10 mouse cellular contexts compared by ENCODE assay signal in the genomic region with DNA sequence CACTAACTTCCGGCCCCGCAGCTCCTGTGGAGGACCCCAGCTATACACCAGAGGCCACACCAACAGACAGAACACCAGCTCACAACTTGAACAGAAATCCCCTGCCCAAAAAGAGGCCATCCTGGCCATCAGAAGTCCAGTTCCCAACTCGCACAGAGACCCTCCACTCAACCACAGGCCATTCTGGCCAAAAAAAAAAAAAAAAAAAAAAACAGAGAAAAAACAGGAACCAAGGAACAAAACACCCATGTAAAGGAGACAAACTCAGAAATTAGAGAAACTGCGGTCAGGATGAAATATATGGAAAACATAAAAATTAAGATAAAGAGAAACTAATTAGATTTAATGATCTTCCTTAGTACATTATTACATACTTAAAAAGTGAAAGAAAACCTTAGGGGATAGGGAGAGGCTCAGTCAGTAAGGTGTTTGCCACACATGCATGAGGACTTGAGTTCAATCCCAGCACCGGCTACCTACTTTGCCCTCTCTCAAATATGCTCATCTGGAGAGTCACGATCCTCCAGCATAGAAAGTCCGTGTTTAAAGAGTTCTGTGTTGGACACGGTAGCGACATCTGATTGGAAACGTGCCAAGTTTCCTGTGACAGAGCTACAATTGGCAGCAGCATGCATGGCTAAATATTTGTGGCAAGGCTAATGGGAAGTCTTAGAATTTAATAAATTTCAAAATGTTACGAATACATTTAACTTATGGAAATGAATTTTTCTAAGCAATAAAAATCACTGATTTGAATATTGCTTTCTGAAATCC. TPM values are rescaled to one million over a fixed set of nuclear protein-coding genes. Genes with fewer than 3 reads are reported as not detected.
DNase-seq lines count a peak whose midpoint lies in the region; ATAC-seq and TF ChIP-seq lines count a peak whose summit lies in the region.
"Had no signal": no experiment of that assay in that cellular context is flagged by ENCODE, and none has a peak within 500 bp of the region (broad histone marks: within the 10 kb centered on the region; RNA-seq: fewer than 3 reads in every experiment).

No protein-coding gene starts in this region.

- H3K9me3 ChIP-seq in midbrain, embryonic 14.5 days (ENCODE audit: control insufficient read depth, low read length), result no peaks in the 10 kb centered on the region
- no peaks in the 10 kb centered on the region for H3K9me3 ChIP-seq in midbrain, embryonic 16.5 days (replicated peaks; ENCODE audit: control insufficient read depth, low read length, poor library complexity, severe bottlenecking)
- no peaks in the 10 kb centered on the region for H3K9me3 ChIP-seq in heart, postnatal 0 days (replicated peaks; ENCODE audit: control insufficient read depth, low read length)
- H3K9me3 ChIP-seq in midbrain, embryonic 11.5 days (ENCODE audit: control insufficient read depth, low read length), result no peaks in the 10 kb centered on the region
- H3K9me3 ChIP-seq: G1E; midbrain, embryonic 10.5 days had no signal

- no peak overlapping the region for H3K4me2 ChIP-seq in midbrain, embryonic 14.5 days (ENCODE audit: low read length)
- no peak overlapping the region for H3K4me2 ChIP-seq in midbrain, embryonic 16.5 days (ENCODE audit: low read length)
- peak overlapping the region; percentile 37 for H3K4me2 ChIP-seq in heart, postnatal 0 days (ENCODE audit: low read depth, low read length)
- H3K4me2 ChIP-seq in midbrain, embryonic 11.5 days, result no peak overlapping the region

- 69% methylated on average over 11 of the region's 11 CpGs for WGBS in midbrain, embryonic 14.5 days
- 69% methylated on average over 11 of the region's 11 CpGs for WGBS in midbrain, embryonic 16.5 days
- WGBS in heart, postnatal 0 days, result 39% methylated on average over 11 of the region's 11 CpGs
- WGBS in midbrain, embryonic 11.5 days, result 88% methylated on average over 11 of the region's 11 CpGs

- TF ChIP-seq CTCF in heart, postnatal 0 days (IDR thresholded peaks at IDR 0.05; ENCODE audit: low read depth), result no peak

- no peaks in the 10 kb centered on the region for H3K4me1 ChIP-seq in midbrain, embryonic 14.5 days (ENCODE audit: control insufficient read depth, insufficient read depth, low read length)
- H3K4me1 ChIP-seq in midbrain, embryonic 16.5 days (ENCODE audit: control insufficient read depth, insufficient read depth, low read length), result no peaks in the 10 kb centered on the region
- H3K4me1 ChIP-seq in heart, postnatal 0 days (ENCODE audit: control insufficient read depth, insufficient read depth), result peaks cover 5% of the 10 kb centered on the region; the same call in 1 of the 2 replicates
- H3K4me1 ChIP-seq in midbrain, embryonic 11.5 days (ENCODE audit: control insufficient read depth, insufficient read depth, low read length), result no peaks in the 10 kb centered on the region
- H3K4me1 ChIP-seq: midbrain, embryonic 10.5 days had no signal

- H3K4me3 ChIP-seq in midbrain, embryonic 14.5 days (replicated peaks; ENCODE audit: low read depth, low read length), result no peak overlapping the region
- no peak overlapping the region for H3K4me3 ChIP-seq in midbrain, embryonic 16.5 days (ENCODE audit: low read depth, low read length)
- no peak overlapping the region for H3K4me3 ChIP-seq in heart, postnatal 0 days (ENCODE audit: low read depth, low read length)
- H3K4me3 ChIP-seq in midbrain, embryonic 11.5 days (ENCODE audit: low read depth, low read length), result no peak overlapping the region
- H3K4me3 ChIP-seq: midbrain, embryonic 10.5 days had no signal

- intact Hi-C loops in heart, postnatal 25 days (cut with DNase I), result no loop called here

- no peak for TF ChIP-seq EP300 in heart, postnatal 0 days (IDR thresholded peaks at IDR 0.05; ENCODE audit: low read depth)

- ATAC-seq in midbrain, embryonic 14.5 days (ENCODE audit: low FRiP score, low TSS enrichment), result no peak
- no peak for ATAC-seq in midbrain, embryonic 16.5 days
- no peak for ATAC-seq in heart, postnatal 0 days (ENCODE audit: insufficient read depth, low read depth)
- no peak for ATAC-seq in midbrain, embryonic 11.5 days (ENCODE audit: low FRiP score)

- H3K36me3 ChIP-seq in midbrain, embryonic 14.5 days (ENCODE audit: control insufficient read depth, insufficient read depth, low read length), result no peaks in the 10 kb centered on the region
- H3K36me3 ChIP-seq in midbrain, embryonic 16.5 days (ENCODE audit: control insufficient read depth, insufficient read depth, low read length), result no peaks in the 10 kb centered on the region
- no peaks in the 10 kb centered on the region for H3K36me3 ChIP-seq in heart, postnatal 0 days (replicated peaks; ENCODE audit: control insufficient read depth, insufficient read depth, low read length)
- no peaks in the 10 kb centered on the region for H3K36me3 ChIP-seq in splenic B cell, adult 2 months (ENCODE audit: control insufficient read depth, insufficient read depth, low read length, poor library complexity, severe bottlenecking)
- no peaks in the 10 kb centered on the region for H3K36me3 ChIP-seq in midbrain, embryonic 11.5 days (ENCODE audit: control insufficient read depth, insufficient read depth, low read length)
- H3K36me3 ChIP-seq: G1E; midbrain, embryonic 10.5 days had no signal

- peak; percentile 9 for DNase-seq in heart, adult 8-10 months (ENCODE audit: low spot score)
- DNase-seq in heart, postnatal 25 days (ENCODE audit: low spot score), result no peak
- peak; percentile 60 for DNase-seq in midbrain, embryonic 14.5 days
- peak; percentile 52 for DNase-seq in heart, postnatal 0 days (ENCODE audit: low spot score)
- DNase-seq in splenic B cell, adult 2 months (ENCODE audit: low read depth, low spot score), result peak; percentile 9
- no peak for DNase-seq in left cerebral cortex, adult 8-10 months (ENCODE audit: low spot score in 2 of 2)
- DNase-seq in midbrain, embryonic 11.5 days (ENCODE audit: low spot score, missing footprints), result no peak

- H3K27ac ChIP-seq in midbrain, embryonic 14.5 days (replicated peaks; ENCODE audit: low read depth, low read length), result no peak overlapping the region
- H3K27ac ChIP-seq in midbrain, embryonic 16.5 days (ENCODE audit: low read length), result no peak overlapping the region
- no peak overlapping the region for H3K27ac ChIP-seq in heart, postnatal 0 days (ENCODE audit: low read depth)
- H3K27ac ChIP-seq in midbrain, embryonic 11.5 days (ENCODE audit: low read depth, low read length), result no peak overlapping the region
- H3K27ac ChIP-seq: midbrain, embryonic 10.5 days had no signal

- H3K9ac ChIP-seq in midbrain, embryonic 14.5 days (replicated peaks; ENCODE audit: low read length), result no peak overlapping the region
- no peak overlapping the region for H3K9ac ChIP-seq in midbrain, embryonic 16.5 days (ENCODE audit: low read depth, low read length)
- H3K9ac ChIP-seq in heart, postnatal 0 days (replicated peaks; ENCODE audit: low read depth, low read length), result no peak overlapping the region
- no peak overlapping the region for H3K9ac ChIP-seq in midbrain, embryonic 11.5 days (ENCODE audit: low read length)

- H3K27me3 ChIP-seq in midbrain, embryonic 14.5 days (ENCODE audit: control insufficient read depth, insufficient read depth, low read length), result no peaks in the 10 kb centered on the region
- no peaks in the 10 kb centered on the region for H3K27me3 ChIP-seq in midbrain, embryonic 16.5 days (ENCODE audit: control insufficient read depth, insufficient read depth, low read depth, low read length)
- no peaks in the 10 kb centered on the region for H3K27me3 ChIP-seq in heart, postnatal 0 days (ENCODE audit: control insufficient read depth, insufficient read depth, low read length)
- no peaks in the 10 kb centered on the region for H3K27me3 ChIP-seq in splenic B cell, adult 2 months (ENCODE audit: control insufficient read depth, insufficient read depth, low read length, poor library complexity, severe bottlenecking)
- no peaks in the 10 kb centered on the region for H3K27me3 ChIP-seq in midbrain, embryonic 11.5 days (ENCODE audit: control insufficient read depth, insufficient read depth, low read length)

RNA-seq across cellular contexts. Expression of gene Pde7b, which starts 51.9 kb away (rescaled TPM):
- total RNA-seq in heart, adult 8-10 months (2022), result 10 to 100 TPM; 52.7 to 61.4 (median 57.3) TPM
- total RNA-seq in heart, postnatal 25 days (2021), result 10 to 100 TPM; 53.7 to 59.7 TPM
- polyA plus RNA-seq in midbrain, embryonic 14.5 days (2014; fragmentation: Nextera tagmentation; extraction: Ambion mirVana), result 1.9 and 2.0 TPM in 2 replicates
- polyA plus RNA-seq in midbrain, embryonic 16.5 days (2015; fragmentation: Nextera tagmentation; extraction: Ambion mirVana), result 2.3 and 4.1 TPM in 2 replicates
- 5.4 and 11.8 TPM in 2 replicates for total RNA-seq in heart, postnatal 0 days (2014; rRNA removed; ENCODE audit: low replicate concordance)
- polyA plus RNA-seq in heart, postnatal 0 days (2015; fragmentation: Nextera tagmentation; extraction: Ambion mirVana), result 4.6 and 5.0 TPM in 2 replicates
- 10 to 100 TPM; 72.5 to 93.8 (median 84.2) TPM for total RNA-seq in left cerebral cortex, adult 8-10 months (2022)
- polyA plus RNA-seq in midbrain, embryonic 11.5 days (2014; fragmentation: Nextera tagmentation; extraction: Ambion mirVana), result 1.1 and 1.6 TPM in 2 replicates
- polyA plus RNA-seq: G1E had no signal

Comparison
In these comparisons a context has a peak if more than half of its experiments do, and no peak if none do; other contexts are left out.
1. DNase-seq: peak in heart, adult 8-10 months (single experiment), midbrain, embryonic 14.5 days (single experiment), heart, postnatal 0 days (single experiment) and splenic B cell, adult 2 months (single experiment); none in heart, postnatal 25 days (single experiment), left cerebral cortex, adult 8-10 months (0 of 2) and midbrain, embryonic 11.5 days (single experiment).